Mouse (Mus musculus): ENCODE results near the gene Itpk1.

DNA sequence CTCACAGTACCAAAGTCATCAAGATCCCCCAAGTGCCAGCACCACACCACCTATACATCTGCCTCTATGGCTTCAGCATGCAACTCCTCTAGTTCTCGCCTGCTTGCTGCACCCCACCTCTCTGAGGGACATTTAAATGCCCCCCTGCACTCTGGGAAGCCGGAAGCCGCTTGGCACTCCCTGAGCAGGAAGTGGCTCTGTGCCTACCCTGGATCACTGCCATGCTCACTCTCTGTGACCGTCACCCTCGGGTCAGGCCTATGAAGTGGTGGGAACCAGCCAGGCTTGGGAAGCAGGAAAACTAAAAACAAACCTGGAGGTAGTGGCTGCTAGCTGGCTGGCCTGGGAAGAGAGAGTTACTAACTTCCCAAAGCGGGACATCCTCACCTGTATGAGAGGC lies 61.4 kb downstream of the Itpk1 start:
- TF ChIP-seq CTCF (IDR thresholded peaks at IDR 0.05) (no peak), EP300 (IDR thresholded peaks at IDR 0.05) (no peak)
